Mouse (Mus musculus) cerebellum, postnatal 14 days (tissue): Measurements from ENCODE around the gene Slc22a3.
A peak's percentile ranks its signal among the peaks of the same experiment; 100 is the strongest.

Experiments
- DNase-seq, 2 experiments: peaks; one replicate each; pipeline ENCODE4 v3.0.0; 2021; ENCODE audit warnings: mixed read lengths in 2 of 2

The Slc22a3 gene

GRCm38 (mm10) chr17:12507654-12508204 is at the start of gene Slc22a3:
TSS of gene Slc22a3 (minus strand) at chr17:12507704.
- no peak for DNase-seq

GRCm38 (mm10) chr17:12534353-12535145 is 27.0 kb upstream of the Slc22a3 start:
- DNase-seq = peak; percentile 83 to 88

- peak; percentile 68 to 76 for DNase-seq
Observed at GRCm38 (mm10) chr17:12532115-12532514, 24.6 kb upstream of the Slc22a3 start.

GRCm38 (mm10) chr17:12530081-12530480 is 22.6 kb upstream of the Slc22a3 start:
- no peak for DNase-seq

GRCm38 (mm10) chr17:12529384-12529985 is 22.0 kb upstream of the Slc22a3 start:
- DNase-seq = no peak

GRCm38 (mm10) chr17:12519089-12519488 is 11.6 kb upstream of the Slc22a3 start:
- no peak for DNase-seq

GRCm38 (mm10) chr17:12518194-12518593 is 10.7 kb upstream of the Slc22a3 start:
- no peak for DNase-seq

GRCm38 (mm10) chr17:12513997-12514396 is 6.5 kb upstream of the Slc22a3 start:
- DNase-seq = no peak

- no peak for DNase-seq
Observed at GRCm38 (mm10) chr17:12513107-12513923, 5.8 kb upstream of the Slc22a3 start.

- DNase-seq = no peak
Observed at GRCm38 (mm10) chr17:12511193-12511592, 3.7 kb upstream of the Slc22a3 start.

- no peak for DNase-seq
Observed at GRCm38 (mm10) chr17:12508376-12508775, 872 bp upstream of the Slc22a3 start.

- DNase-seq = peak in 1 of 2 experiments; percentile 10
Observed at GRCm38 (mm10) chr17:12506903-12507563, 471 bp downstream of the Slc22a3 start.

- no peak for DNase-seq
Observed at GRCm38 (mm10) chr17:12505708-12506107, 1.8 kb downstream of the Slc22a3 start.

GRCm38 (mm10) chr17:12499426-12499825 is 8.1 kb downstream of the Slc22a3 start:
- DNase-seq = no peak

GRCm38 (mm10) chr17:12495558-12495957 is 11.9 kb downstream of the Slc22a3 start:
- DNase-seq = no peak

GRCm38 (mm10) chr17:12491591-12491990 is 15.9 kb downstream of the Slc22a3 start:
- peak in 1 of 2 experiments; percentile 20 for DNase-seq

- no peak for DNase-seq
Observed at GRCm38 (mm10) chr17:12489888-12490287, 17.6 kb downstream of the Slc22a3 start.

- no peak for DNase-seq
Observed at GRCm38 (mm10) chr17:12485657-12486056, 21.8 kb downstream of the Slc22a3 start.

- DNase-seq = no peak
Observed at GRCm38 (mm10) chr17:12479416-12479815, 28.1 kb downstream of the Slc22a3 start.

- DNase-seq = no peak
Observed at GRCm38 (mm10) chr17:12474509-12475083, 32.9 kb downstream of the Slc22a3 start.

GRCm38 (mm10) chr17:12472547-12472946 is 35.0 kb downstream of the Slc22a3 start:
- DNase-seq = no peak

GRCm38 (mm10) chr17:12468745-12469144 is 38.8 kb downstream of the Slc22a3 start:
- no peak for DNase-seq
